Mouse (Mus musculus) brain, adult 10 weeks (tissue): ENCODE results near the gene Plin2. TPM values are rescaled to one million over a fixed set of nuclear protein-coding genes. Genes with fewer than 3 reads are reported as not detected.

Experiments
- polyA plus RNA-seq: library from polyadenylated mRNA; stranded (reverse); fragments of 350-450 nt; fragmentation: Illumina TruSeq; extraction: RNeasy Lipid Tissue Mini Kit (QIAGEN cat#74804); gene quantifications from one replicate; pipeline ENCODE4 v1.2.3, GENCODE M21; 2015; ENCODE audit warnings: low read depth, low replicate concordance

Plin2 gene
- polyA plus RNA-seq: 10.9 TPM

GRCm38 (mm10) chr4:86669780-86670201 is at the start of gene Plin2:
TSS of gene Plin2 (minus strand) at chr4:86670060.

GRCm38 (mm10) chr4:86611524-86612288 is 58.2 kb downstream of the Plin2 start, which contains the start of gene Haus6:
TSS of gene Haus6 (minus strand) at chr4:86612055.

Other genes with a start within 250 kb of the Plin2 start
- gene Saxo1, start 111.7 kb downstream of the Plin2 start, polyA plus RNA-seq: not detected
- gene Rraga, start 94.4 kb downstream of the Plin2 start, polyA plus RNA-seq: 183 TPM
- gene Haus6, start 58.0 kb downstream of the Plin2 start, polyA plus RNA-seq: 3.7 TPM
- 7.0 TPM for gene Dennd4c, start 78.5 kb upstream of the Plin2 start, polyA plus RNA-seq
- 1,016 TPM for gene Rps6, start 187.4 kb upstream of the Plin2 start, polyA plus RNA-seq
- 6.9 TPM for gene Acer2, start 204.3 kb upstream of the Plin2 start, polyA plus RNA-seq